Mouse (Mus musculus) lung, adult 18-20 months (tissue): ENCODE data around the gene Il4i1.
A peak's percentile ranks its signal among the peaks of the same experiment; 100 is the strongest.

Source experiments
- DNase-seq, 2 experiments: peaks; one replicate each; pipeline ENCODE4 v3.0.0; 2022; ENCODE audit warnings: mixed read lengths in 2 of 2

Il4i1 gene

DNA sequence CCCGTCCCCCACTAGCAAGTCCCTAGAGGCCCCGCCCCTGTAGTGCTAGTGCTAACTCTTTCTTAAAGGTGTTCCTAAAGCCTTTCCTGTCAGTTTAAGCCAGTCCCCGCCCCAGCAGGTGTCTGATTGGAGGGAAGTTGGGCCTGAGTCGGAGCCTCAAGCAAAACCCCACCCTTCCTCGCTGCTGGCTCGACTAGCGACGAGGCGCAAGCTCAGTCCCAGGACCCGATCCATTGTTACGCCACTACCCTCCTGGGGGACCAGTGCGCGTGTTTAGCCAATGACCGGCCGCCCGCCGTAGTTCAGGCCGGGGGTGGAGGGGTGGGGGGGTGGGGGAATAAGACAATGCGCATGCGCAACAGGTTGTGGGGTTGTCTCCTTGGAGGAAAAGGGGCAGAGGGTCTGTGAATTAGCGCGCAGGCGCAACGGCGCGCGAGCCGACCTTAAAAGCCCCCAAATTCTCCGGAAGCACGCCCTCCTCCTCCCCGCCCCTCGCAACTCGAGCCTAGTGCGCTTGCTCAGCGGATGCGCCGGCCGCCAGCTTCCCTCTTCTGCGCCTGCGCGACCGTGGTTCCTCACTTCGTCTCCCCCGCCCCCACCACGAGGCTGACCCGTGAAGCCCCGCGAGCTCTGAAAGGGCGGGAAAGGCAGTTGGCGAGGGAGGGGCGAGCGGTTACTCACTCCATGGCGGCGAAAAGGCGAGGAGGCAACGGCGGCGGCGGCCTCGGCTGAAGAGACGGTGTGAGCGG is at the start of gene Il4i1, which contains the start of gene Nup62:
Il4i1 (plus strand) TSS at position 667 of the 749 bp plus-strand sequence.
Nup62 (plus strand) TSS at position 368 of the 749 bp plus-strand sequence.
- peak; percentile 99 for DNase-seq

DNA sequence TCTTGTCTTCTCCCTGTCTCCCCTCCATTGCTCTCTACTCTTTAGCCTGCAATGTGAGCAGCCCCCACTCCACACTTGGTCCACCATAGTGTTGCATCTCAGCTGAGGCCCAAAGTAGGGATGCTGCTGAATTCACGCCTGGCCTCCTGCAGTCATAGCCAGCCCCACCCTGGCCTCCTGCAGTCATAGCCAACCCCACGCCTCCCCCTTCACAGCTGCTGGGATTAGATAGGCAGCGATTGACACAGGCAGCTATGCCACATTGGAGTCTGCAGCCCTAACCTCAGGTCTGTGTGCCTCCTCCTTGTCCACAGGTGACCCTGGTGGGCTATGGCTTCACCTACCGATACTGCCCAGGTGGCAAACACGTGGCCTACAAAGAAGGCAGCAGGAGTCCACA is 48.1 kb upstream of the Il4i1 start:
- DNase-seq: no peak

- DNase-seq: peak; percentile 29 to 45
These were observed 46.1 kb upstream of the Il4i1 start for GRCm38 (mm10) chr7:44770046-44770578.

DNA sequence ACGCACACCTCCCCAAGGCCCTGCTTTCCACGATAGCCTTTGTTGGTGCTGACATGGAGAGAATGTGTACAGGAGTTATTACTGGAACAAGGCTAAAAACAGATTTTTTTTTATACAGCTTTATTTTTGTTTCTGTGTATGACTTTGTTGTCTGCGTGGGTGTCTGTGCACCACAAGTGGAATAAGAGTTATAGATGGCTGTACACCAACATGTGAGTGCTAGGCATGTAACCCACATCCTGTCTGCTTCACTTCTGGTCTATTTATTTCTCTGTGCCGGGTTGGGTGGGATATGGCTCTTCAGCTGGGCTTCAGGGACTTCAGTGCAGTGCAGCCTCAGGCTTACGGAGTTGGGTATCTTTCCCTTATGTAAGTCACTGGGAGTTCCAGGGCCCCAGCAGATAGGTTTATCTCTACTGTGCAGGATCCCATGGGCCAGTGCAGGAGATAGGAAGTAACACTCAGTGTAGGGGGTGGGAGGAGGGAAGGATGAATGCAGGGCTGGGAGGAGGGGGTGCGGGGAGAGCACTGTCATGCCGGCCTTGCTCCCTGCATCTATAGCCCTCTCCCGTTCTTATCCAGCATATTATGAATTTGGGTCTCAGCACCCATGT is 43.5 kb upstream of the Il4i1 start:
- no peak for DNase-seq

DNA sequence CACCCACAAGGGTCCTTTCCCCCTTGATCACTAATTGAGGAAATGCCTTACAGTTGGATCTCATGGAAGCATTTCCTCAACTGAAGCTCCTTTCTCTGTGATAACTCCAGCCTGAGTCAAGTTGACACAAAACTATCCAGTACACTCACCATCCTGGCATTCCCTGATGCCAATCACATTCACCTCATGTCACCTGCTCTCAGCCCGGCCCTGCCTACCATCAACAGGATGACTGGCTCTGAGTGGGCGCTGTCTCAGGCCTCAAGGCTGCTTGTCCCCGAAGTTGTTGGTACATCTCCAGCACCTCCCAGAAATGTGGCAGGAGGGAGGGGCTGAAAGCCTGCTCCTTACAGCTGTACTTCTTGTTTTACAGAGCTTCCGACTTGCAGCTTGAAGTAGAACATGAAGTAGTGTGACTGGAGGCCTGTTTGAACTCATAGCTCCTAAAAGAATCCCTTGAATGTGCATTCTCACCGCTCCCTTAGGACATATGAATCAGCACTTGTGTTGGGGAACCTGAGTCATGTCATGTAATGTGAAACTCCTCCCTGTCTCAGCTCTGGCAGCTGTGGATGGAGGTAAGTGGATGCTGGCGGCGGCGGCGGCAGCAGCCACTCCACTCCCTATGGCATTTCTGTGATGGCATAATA is 39.2 kb upstream of the Il4i1 start:
- DNase-seq: peak in 1 of 2 experiments; percentile 18

GRCm38 (mm10) chr7:44780101-44780500 is 36.1 kb upstream of the Il4i1 start:
- DNase-seq: no peak

GRCm38 (mm10) chr7:44789531-44789930 is 26.7 kb upstream of the Il4i1 start:
- no peak for DNase-seq

GRCm38 (mm10) chr7:44790066-44790465 is 26.1 kb upstream of the Il4i1 start:
- no peak for DNase-seq

GRCm38 (mm10) chr7:44792781-44793180 is 23.4 kb upstream of the Il4i1 start:
- DNase-seq: no peak

DNA sequence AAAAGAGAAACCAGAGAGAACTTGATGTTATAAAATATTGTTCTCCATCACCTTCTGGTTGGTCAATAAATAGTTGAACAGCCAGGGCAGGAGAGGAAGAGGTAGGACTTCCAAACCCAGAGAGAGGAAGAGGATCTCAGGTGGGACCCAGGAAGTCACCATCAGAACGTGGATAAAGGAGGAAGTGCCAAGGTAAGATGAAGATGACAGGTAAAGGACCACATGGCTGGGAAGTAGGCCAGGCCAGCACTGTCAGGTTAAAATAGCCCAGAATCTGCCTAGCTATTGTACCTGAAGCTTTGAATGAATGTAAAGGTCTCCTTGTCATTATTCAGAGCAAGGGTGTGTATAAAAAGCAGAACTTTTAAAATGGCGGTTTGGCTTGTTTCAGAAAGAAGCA is 7.3 kb upstream of the Il4i1 start:
- no peak for DNase-seq

DNA sequence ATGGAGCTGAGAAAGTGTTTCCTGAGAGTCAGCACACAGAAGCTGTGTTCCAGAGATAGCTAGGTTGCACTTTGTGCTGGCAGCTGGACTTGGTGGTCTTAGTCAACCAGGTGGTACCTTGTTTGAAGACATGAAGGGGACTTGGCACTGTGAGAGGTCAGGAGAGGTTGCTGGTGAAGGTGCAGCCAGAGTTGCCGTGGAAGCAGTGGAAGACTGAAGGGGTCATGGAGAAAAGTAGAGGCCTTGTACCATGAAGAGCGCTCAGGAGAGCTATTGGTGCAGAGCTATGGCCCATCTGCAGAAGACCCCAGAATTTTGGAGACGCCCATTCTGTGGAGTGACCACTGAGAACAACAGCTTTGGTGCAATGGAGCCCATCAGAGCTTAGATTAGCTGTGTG is 6.7 kb upstream of the Il4i1 start:
- DNase-seq: no peak

- DNase-seq: peak in 1 of 2 experiments; percentile 0
These were observed 5.8 kb upstream of the Il4i1 start for GRCm38 (mm10) chr7:44810365-44810764.

DNA sequence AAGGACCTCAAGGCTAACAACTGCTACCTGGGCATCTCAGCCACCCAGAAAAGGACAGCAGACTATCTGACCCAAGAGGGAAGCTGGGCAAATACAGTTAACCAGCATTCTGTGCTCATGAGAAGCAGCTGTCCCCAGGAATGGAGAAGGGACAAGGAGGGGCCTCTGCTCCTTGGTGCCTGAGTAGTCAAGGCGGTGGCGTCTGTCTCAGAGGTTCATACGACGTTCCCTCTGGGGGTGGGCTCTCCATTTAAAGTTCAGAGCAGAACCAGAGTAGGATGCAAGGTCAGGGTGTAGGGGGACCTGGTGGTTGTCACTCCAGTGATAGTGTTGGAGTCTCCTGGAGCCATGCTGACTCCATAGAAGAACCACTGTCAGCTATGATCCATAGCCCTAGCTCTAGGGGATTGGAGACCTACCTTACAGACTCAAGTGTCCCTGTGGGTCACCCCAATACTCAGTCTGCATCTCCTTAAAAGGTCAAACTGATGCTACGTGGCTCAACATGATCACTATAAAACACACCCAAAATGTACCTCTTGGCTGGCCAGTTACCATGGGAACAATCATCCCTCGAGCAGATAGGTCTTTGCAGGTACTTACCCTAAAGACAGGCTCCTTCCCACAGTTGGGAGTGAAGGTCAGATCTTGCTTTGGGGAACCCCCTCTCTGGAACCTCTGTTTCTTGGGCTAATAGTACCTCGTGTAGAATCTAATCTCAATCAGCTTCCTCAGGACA is 5.2 kb upstream of the Il4i1 start:
- DNase-seq: peak in 1 of 2 experiments; percentile 1

- DNase-seq: peak in 1 of 2 experiments; percentile 2
These were observed 3.4 kb upstream of the Il4i1 start for GRCm38 (mm10) chr7:44812651-44813325.

DNA sequence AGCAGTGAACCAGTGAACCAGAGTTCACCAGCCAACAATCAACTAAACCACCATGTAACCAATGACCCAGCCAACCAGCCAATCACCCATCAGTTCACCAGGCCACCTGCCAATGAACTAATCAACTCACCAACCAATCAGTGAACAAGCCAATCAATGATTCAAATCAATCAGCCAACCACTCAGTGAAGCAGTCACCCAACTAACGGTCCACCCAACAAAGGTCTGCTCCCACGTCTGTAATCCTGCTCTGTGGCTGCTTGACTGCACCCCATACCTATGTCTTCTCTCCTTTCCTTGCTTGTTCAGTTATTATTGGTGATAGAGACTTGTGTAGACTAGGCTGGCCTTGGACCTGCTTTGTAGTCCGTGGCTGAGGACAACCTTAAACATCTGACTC is 2.2 kb upstream of the Il4i1 start:
- peak in 1 of 2 experiments; percentile 0 for DNase-seq

- peak in 1 of 2 experiments; percentile 2 for DNase-seq
These were observed 1.8 kb upstream of the Il4i1 start for GRCm38 (mm10) chr7:44814423-44814822.

- peak in 1 of 2 experiments; percentile 23 for DNase-seq
These were observed 1.1 kb upstream of the Il4i1 start for GRCm38 (mm10) chr7:44814952-44815553.

- peak; percentile 55 to 59 for DNase-seq
These were observed 359 bp downstream of the Il4i1 start, which contains the start of gene Atf5 for GRCm38 (mm10) chr7:44816470-44817021. Gene Atf5, minus strand, starts transcription at chr7:44816658.

GRCm38 (mm10) chr7:44817441-44817840 is 1.3 kb downstream of the Il4i1 start:
- DNase-seq: no peak

GRCm38 (mm10) chr7:44818164-44818563 is 2.0 kb downstream of the Il4i1 start:
- DNase-seq: peak; percentile 6 to 24

GRCm38 (mm10) chr7:44818751-44819235 is 2.6 kb downstream of the Il4i1 start:
- peak; percentile 56 to 58 for DNase-seq
